Mouse (Mus musculus) bone marrow, adult 2 months (tissue): ENCODE data around the gene Tube1.
A peak's percentile ranks its signal among the peaks of the same experiment; 100 is the strongest.

Experiments used
- CTCF ChIP-seq: fragments of 200-500 bp; IDR thresholded peaks from 2 replicates; pipeline ENCODE4 v1.5.1; 2011; ENCODE audit warnings: low read length, control low read depth; ENCODE audit not compliant: control insufficient read depth, insufficient read depth
- POLR2A ChIP-seq: fragments of 200-500 bp; IDR thresholded peaks from 2 replicates; pipeline ENCODE4 v1.6.1; 2011; ENCODE audit warnings: low read depth, mild to moderate bottlenecking, control low read depth, low read length, borderline replicate concordance; ENCODE audit not compliant: control insufficient read depth

DNA sequence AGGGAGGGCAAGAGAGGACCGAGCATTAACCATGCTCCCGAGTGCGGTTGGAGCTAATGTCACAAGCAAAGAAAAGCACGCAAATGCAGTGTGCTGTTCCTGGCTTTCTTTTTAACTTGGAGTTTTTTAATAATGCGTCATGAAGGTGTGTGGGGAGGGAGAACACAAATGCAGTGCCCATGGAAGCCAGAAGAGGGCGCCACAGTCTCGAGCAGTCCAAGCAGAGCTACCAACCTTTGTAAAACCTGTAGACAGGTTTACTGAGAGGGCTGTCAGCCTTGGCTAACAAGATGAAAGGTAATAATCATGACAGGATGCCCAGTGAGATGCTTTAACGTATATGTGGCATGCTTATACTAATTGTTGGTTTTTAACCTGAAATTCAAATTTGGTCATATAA, 36.4 kb downstream of the Tube1 start:
- TF ChIP-seq CTCF (peak; percentile 84), POLR2A (no peak)
